Mouse (Mus musculus) spleen, postnatal 10 days (tissue): ENCODE data around the gene Zwint.

Experiments used
- DNase-seq, 2 experiments: peaks; one replicate each; pipeline ENCODE4 v3.0.0; 2021 to 2022; ENCODE audit warnings: low spot score in 2 of 2

Gene Zwint

GRCm38 (mm10) chr10:72654270-72655016 is at the start of gene Zwint:
Gene Zwint, plus strand, starts transcription at chr10:72654845.
- DNase-seq = peak; percentile 88 to 96

GRCm38 (mm10) chr10:72613125-72613915 is 41.3 kb upstream of the Zwint start:
- no peak for DNase-seq

- no peak for DNase-seq
Measured at GRCm38 (mm10) chr10:72616153-72616552, 38.5 kb upstream of the Zwint start.

GRCm38 (mm10) chr10:72620527-72620926 is 34.1 kb upstream of the Zwint start:
- DNase-seq = no peak

GRCm38 (mm10) chr10:72623561-72623960 is 31.1 kb upstream of the Zwint start:
- no peak for DNase-seq

GRCm38 (mm10) chr10:72634125-72634524 is 20.5 kb upstream of the Zwint start:
- DNase-seq = no peak

GRCm38 (mm10) chr10:72650867-72651266 is 3.8 kb upstream of the Zwint start:
- no peak for DNase-seq

GRCm38 (mm10) chr10:72653797-72654196 is 848 bp upstream of the Zwint start:
- DNase-seq = no peak

GRCm38 (mm10) chr10:72655017-72655509 is 418 bp downstream of the Zwint start:
- peak in 1 of 2 experiments; percentile 33 for DNase-seq

- DNase-seq = no peak
Measured at GRCm38 (mm10) chr10:72659198-72659597, 4.6 kb downstream of the Zwint start.

GRCm38 (mm10) chr10:72660350-72660749 is 5.7 kb downstream of the Zwint start:
- DNase-seq = no peak

- DNase-seq = no peak
Measured at GRCm38 (mm10) chr10:72667856-72668255, 13.2 kb downstream of the Zwint start.

- no peak for DNase-seq
Measured at GRCm38 (mm10) chr10:72669086-72669485, 14.4 kb downstream of the Zwint start.

GRCm38 (mm10) chr10:72675971-72676370 is 21.3 kb downstream of the Zwint start:
- no peak for DNase-seq

GRCm38 (mm10) chr10:72676550-72676949 is 21.9 kb downstream of the Zwint start:
- DNase-seq = no peak

- no peak for DNase-seq
Measured at GRCm38 (mm10) chr10:72679086-72679485, 24.4 kb downstream of the Zwint start.

- DNase-seq = no peak
Measured at GRCm38 (mm10) chr10:72701092-72701491, 46.4 kb downstream of the Zwint start.

- no peak for DNase-seq
Measured at GRCm38 (mm10) chr10:72713754-72714153, 59.1 kb downstream of the Zwint start.
